Mouse (Mus musculus) midbrain, embryonic 12.5 days (tissue): ENCODE data around the gene Gm5617. TPM values are rescaled to one million over a fixed set of nuclear protein-coding genes. Genes with fewer than 3 reads are reported as not detected.
"Not testable (repeated sequence)": the region's sequence is repeated elsewhere in the genome, so short reads cannot be mapped to it uniquely, and the experiment has no call there.

Experiments used
- ATAC-seq: fragments of 200-750 bp; cut with Nextera tagmentation; 2 replicates; pipeline ENCODE4 v1.8.0; 2017; ENCODE audit warnings: low read depth, moderate TSS enrichment, moderate library complexity; ENCODE audit not compliant: low FRiP score
- H3K27ac ChIP-seq: fragments of 300-500 bp; sonication (generic); replicated peaks from 2 replicates; pipeline ENCODE4 v1.5.1; 2016; ENCODE audit warnings: mild to moderate bottlenecking
- H3K27me3 ChIP-seq: fragments of 300-500 bp; sonication (generic); 2 replicates; pipeline ENCODE4 v1.6.1; 2016; ENCODE audit warnings: mild to moderate bottlenecking
- H3K36me3 ChIP-seq: fragments of 300-500 bp; sonication (generic); 2 replicates; pipeline ENCODE4 v1.6.1; 2016
- H3K4me1 ChIP-seq: fragments of 300-500 bp; sonication (generic); 2 replicates; pipeline ENCODE4 v1.6.1; 2016
- H3K4me2 ChIP-seq: fragments of 300-500 bp; sonication (generic); replicated peaks from 2 replicates; pipeline ENCODE4 v1.6.1; 2016; ENCODE audit warnings: mild to moderate bottlenecking, moderate library complexity
- H3K4me3 ChIP-seq: fragments of 300-500 bp; sonication (generic); 2 replicates; pipeline ENCODE4 v1.5.1; 2016; ENCODE audit warnings: mild to moderate bottlenecking
- H3K9ac ChIP-seq: fragments of 300-500 bp; sonication (generic); replicated peaks from 2 replicates; pipeline ENCODE4 v1.6.1; 2016; ENCODE audit warnings: mild to moderate bottlenecking, moderate library complexity
- H3K9me3 ChIP-seq: fragments of 300-500 bp; sonication (generic); 2 replicates; pipeline ENCODE4 v1.6.1; 2016; ENCODE audit warnings: mild to moderate bottlenecking
- WGBS: fragments of 180-500 bp; shearing (Covaris S2); methylation state at CpG from one replicate; pipeline ENCODE4 v1.1.7; 2016; 5-methylcytosine and 5-hydroxymethylcytosine counted together
- polyA plus RNA-seq: library from polyadenylated mRNA; unstranded; fragments of >200 nt; fragmentation: Nextera tagmentation; extraction: Ambion mirVana; gene quantifications from 2 replicates; pipeline ENCODE4 v1.2.1, GENCODE M21; 2016

Gm5617 gene
- polyA plus RNA-seq: 40.6 and 41.7 TPM in 2 replicates

DNA sequence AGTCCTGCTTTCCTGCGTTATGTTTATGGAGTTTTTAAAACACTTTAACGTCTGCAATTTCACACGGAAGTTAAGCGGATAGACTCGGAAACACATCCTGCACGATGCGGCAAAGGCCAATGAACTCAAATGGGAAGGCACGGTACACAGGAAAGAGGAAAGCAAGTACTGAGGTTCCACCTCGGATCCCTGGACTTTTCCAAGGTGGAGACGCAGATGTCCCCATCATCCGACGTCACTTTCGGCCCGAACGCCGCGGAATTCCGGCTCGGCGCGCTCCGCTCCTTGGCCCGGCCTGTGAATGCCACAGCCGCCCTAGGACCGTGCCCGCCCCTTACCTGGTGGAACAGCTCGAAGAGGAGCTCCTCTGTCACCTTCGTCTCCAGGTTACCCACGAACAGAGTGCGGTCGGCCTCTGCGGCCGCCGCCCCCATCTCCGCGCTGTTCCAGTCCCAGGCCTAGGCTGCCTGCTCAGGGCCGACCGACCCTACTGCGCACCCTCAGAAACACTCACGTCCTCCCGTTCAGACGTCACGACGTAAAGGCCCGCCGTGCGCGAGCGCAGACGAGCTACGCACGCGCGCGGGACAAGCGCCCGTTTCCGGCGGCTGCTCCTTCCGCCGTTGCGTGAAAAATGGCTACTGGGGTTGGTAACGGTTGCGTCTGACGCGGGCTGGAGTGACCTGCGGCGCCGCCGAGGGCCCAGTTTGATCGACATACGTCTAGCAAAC, at the start of gene Gm5617, which contains the start of gene Rbm7:
Gm5617 (plus strand) TSS at position 626 of the 731 bp plus-strand sequence.
Rbm7 (minus strand) TSS at position 483 of the 731 bp plus-strand sequence.
- peak within 1 kb of the TSS; percentile 85 for H3K4me2 ChIP-seq
- WGBS: 1% methylated on average over 72 of the region's 72 CpGs
- no peaks in the 10 kb centered on the region for H3K9me3 ChIP-seq
- H3K36me3 ChIP-seq: peaks cover 31% of the 10 kb centered on the region
- peaks cover 16% of the 10 kb centered on the region for H3K4me1 ChIP-seq
- ATAC-seq: peak; percentile 100
- H3K4me3 ChIP-seq: peak within 1 kb of the TSS; percentile 79
- H3K27me3 ChIP-seq: no peaks in the 10 kb centered on the region
- peak within 1 kb of the TSS; percentile 90 for H3K27ac ChIP-seq
- peak within 1 kb of the TSS; percentile 77 for H3K9ac ChIP-seq

DNA sequence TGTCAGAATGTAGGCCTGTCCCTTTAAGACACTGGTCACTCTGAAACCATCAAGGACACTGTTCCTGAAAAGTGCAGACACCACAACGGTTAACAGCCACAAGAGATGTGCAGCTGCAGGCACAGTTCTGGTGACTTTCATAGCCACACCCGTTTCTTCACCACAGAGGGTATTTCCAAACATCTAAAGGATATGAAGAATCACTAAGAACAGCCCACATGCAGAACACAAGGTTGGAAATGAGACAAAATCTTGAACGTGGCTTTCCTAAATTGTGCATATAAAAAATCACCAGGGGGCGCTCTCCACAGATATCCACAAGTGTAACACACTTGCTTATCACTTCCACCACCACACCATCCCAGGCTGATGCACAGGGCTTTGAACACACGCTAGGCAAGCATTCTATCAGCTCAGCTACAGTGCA, 47.4 kb upstream of the Gm5617 start:
- H3K27me3 ChIP-seq: no peaks in the 10 kb centered on the region
- no peaks in the 10 kb centered on the region for H3K4me1 ChIP-seq
- WGBS: 41% methylated on average over 5 of the region's 5 CpGs
- H3K9me3 ChIP-seq: no peaks in the 10 kb centered on the region
- no peak for ATAC-seq
- no peaks in the 10 kb centered on the region for H3K36me3 ChIP-seq
- H3K4me3 ChIP-seq: no peak overlapping the region
- H3K9ac ChIP-seq: no peak overlapping the region
- no peak overlapping the region for H3K27ac ChIP-seq
- H3K4me2 ChIP-seq: no peak overlapping the region

DNA sequence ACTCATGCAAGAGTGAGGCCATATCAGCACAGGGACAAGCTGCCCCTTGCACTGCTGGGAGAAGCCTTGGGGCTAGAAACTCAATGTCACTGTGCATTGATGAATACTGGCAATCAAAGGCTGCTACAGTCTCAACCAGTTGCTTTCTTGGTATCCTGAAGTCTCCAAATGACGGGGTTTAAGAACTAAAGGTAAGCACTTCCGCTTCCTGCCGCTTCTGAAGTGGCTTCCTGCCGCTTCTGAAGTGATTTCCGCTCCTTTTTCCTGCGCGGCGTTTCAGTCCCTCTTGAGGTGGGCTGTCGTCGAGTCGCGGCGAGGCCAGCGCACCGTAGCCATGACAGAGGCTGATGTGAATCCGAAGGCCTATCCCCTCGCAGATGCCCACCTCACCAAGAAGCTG, 45.2 kb upstream of the Gm5617 start:
- 93% methylated on average over 17 of the region's 17 CpGs for WGBS
- no peak overlapping the region for H3K4me3 ChIP-seq
- no peak overlapping the region for H3K4me2 ChIP-seq
- no peak overlapping the region for H3K9ac ChIP-seq
- H3K9me3 ChIP-seq: no peaks in the 10 kb centered on the region
- no peaks in the 10 kb centered on the region for H3K4me1 ChIP-seq
- H3K27ac ChIP-seq: no peak overlapping the region
- no peaks in the 10 kb centered on the region for H3K27me3 ChIP-seq
- no peaks in the 10 kb centered on the region for H3K36me3 ChIP-seq
- ATAC-seq: no peak

DNA sequence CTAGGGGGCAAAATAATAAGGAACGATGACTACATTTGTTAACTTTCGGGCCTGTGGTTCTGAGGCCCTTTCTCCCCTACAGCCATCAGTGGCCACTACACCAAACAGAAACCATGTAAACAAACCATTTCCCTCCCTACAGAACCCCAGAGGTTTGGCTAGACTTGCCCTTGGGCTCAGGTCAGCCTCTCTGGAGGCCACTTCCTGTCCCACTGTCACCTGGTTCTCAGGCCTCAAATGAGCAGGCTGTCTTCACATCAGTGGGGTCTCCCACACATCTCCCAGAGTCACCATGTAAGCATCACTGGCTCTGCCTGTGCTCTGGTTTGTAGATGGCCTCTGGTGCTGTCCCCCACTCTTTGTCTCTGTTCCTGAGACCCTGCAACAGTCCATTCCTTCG, 39.3 kb upstream of the Gm5617 start:
- WGBS: 88% methylated on average over 3 of the region's 3 CpGs
- no peaks in the 10 kb centered on the region for H3K9me3 ChIP-seq

DNA sequence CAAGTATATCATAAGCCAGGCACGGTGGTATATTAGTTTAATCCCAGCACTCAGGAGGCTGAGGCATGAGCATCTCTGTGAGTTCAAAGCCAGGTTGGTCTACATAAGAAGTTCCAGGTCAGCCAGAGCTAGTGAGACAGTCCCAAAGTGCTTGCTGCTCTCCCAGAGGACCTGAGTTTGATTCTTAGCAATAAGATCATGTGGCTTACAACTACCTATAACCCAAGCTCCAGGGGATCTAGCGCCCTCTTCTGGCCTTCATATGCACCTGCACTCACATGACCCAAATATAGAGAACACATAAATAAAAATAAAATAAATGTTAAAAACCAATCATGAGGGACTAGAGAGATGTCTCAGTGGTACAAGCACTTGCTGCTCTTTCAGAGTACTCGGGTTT, 36.4 kb upstream of the Gm5617 start:
- Histone ChIP-seq H3K27ac (no peak overlapping the region), H3K4me1 (no peaks in the 10 kb centered on the region), H3K9me3 (no peaks in the 10 kb centered on the region), H3K9ac (no peak overlapping the region), H3K36me3 (no peaks in the 10 kb centered on the region), H3K4me3 (no peak overlapping the region), H3K4me2 (no peak overlapping the region), H3K27me3 (no peaks in the 10 kb centered on the region)
- ATAC-seq: no peak
- WGBS: 74% methylated on average over 3 of the region's 3 CpGs

More for the DNA sequence above, 39.3 kb upstream of the Gm5617 start:
- no peaks in the 10 kb centered on the region for H3K27me3 ChIP-seq
- H3K4me2 ChIP-seq: no peak overlapping the region
- ATAC-seq: no peak
- no peak overlapping the region for H3K27ac ChIP-seq
- no peaks in the 10 kb centered on the region for H3K36me3 ChIP-seq
- no peak overlapping the region for H3K4me3 ChIP-seq
- H3K4me1 ChIP-seq: no peaks in the 10 kb centered on the region
- no peak overlapping the region for H3K9ac ChIP-seq

DNA sequence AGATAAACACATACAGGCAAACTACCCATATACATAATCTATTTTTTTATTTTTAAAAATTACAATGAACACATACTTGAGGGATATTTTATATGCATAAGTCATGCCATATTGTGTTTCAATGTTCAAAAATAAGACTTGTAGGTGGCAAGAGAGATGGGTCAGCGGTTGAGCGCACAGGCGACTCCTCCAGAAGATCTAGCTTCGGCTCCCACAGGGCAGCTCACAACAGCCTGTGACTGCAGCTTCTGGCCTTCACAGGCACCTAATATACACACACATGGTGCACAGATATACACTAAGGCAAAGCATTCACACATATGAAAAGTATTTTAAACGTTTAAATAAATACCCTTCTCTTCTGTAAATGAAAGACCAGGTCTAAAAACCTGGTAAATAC, 35.9 kb upstream of the Gm5617 start:
- no peaks in the 10 kb centered on the region for H3K27me3 ChIP-seq
- no peaks in the 10 kb centered on the region for H3K4me1 ChIP-seq
- no peak overlapping the region for H3K4me3 ChIP-seq
- H3K4me2 ChIP-seq: no peak overlapping the region
- no peak overlapping the region for H3K9ac ChIP-seq
- no peaks in the 10 kb centered on the region for H3K36me3 ChIP-seq
- ATAC-seq: no peak
- no peaks in the 10 kb centered on the region for H3K9me3 ChIP-seq
- no peak overlapping the region for H3K27ac ChIP-seq
- 93% methylated on average over 5 of the region's 5 CpGs for WGBS

DNA sequence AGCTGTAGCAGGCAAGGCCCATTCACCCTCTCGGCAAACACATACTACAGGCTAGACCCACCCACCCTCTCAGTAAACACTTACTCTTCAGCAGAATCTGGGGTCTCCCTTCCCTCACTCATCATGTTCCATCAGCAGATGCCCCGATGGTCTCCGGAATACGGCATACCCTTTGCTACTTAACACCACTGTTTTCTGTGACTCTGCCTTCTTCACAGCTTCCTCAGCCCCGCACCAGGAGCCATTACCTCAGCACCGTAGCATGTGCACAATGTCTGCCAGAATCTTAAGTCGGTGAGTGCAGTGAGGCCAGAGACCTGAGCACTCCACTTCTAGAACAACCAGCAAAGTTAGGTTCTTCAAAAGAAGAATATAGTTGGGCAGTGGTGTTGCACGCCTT, 34.5 kb upstream of the Gm5617 start:
- WGBS: 96% methylated on average over 8 of the region's 8 CpGs
- no peak overlapping the region for H3K9ac ChIP-seq
- no peaks in the 10 kb centered on the region for H3K27me3 ChIP-seq
- no peaks in the 10 kb centered on the region for H3K4me1 ChIP-seq
- no peaks in the 10 kb centered on the region for H3K36me3 ChIP-seq
- peaks cover 2% of the 10 kb centered on the region; the same call in 1 of the 2 replicates for H3K9me3 ChIP-seq
- no peak overlapping the region for H3K4me3 ChIP-seq
- ATAC-seq: no peak
- H3K4me2 ChIP-seq: no peak overlapping the region
- no peak overlapping the region for H3K27ac ChIP-seq

DNA sequence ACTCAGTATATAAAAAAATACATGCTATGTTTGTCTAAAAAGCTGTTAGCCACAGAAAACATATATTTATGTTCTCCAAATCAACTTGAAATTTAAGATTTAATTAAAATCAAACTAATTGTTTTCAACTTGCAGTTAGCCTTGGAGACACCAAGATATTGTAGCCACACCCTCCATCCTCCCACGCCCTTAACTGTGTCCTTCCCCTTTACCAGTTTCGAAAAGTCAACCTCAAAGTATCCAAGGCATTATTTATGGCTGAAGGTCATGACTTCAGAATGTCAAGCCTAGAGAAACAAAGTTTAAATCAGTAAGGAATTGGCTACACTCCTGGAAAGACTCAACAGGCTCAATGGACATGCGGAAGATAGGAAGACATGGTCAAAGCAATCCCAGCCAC, 33.7 kb upstream of the Gm5617 start:
- ATAC-seq: no peak
- Histone ChIP-seq H3K4me3 (no peak overlapping the region), H3K4me2 (no peak overlapping the region), H3K9ac (no peak overlapping the region), H3K27ac (no peak overlapping the region), H3K4me1 (no peaks in the 10 kb centered on the region), H3K9me3 (peaks cover 3% of the 10 kb centered on the region; the same call in 1 of the 2 replicates), H3K27me3 (no peaks in the 10 kb centered on the region), H3K36me3 (no peaks in the 10 kb centered on the region)
- WGBS: 95% methylated on average over 3 of the region's 3 CpGs

DNA sequence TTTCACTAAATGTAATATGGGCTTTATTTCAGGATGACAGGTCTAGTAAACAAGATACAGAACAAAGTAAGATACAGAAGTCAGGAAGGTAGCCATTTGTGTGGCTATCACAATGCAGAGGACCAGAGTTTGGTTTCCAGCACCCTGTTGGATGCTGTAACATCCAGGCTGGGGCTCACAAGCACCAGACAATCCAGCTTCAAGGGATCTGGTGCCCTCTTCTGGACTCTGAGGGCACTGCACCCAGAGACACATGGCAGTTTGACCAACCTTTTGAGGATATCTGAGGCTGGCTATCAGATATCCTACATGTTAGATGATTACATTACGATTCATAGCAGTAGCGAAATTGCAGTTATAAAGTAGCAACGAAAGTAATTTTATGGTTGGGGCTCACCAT, 29.6 kb upstream of the Gm5617 start:
- Histone ChIP-seq H3K36me3 (no peaks in the 10 kb centered on the region; the same call in 1 of the 2 replicates), H3K4me2 (no peak overlapping the region), H3K4me3 (no peak overlapping the region), H3K4me1 (no peaks in the 10 kb centered on the region), H3K27me3 (no peaks in the 10 kb centered on the region), H3K27ac (no peak overlapping the region), H3K9me3 (peaks cover 3% of the 10 kb centered on the region; the same call in 1 of the 2 replicates), H3K9ac (no peak overlapping the region)
- 96% methylated on average over 3 of the region's 3 CpGs for WGBS
- ATAC-seq: no peak

DNA sequence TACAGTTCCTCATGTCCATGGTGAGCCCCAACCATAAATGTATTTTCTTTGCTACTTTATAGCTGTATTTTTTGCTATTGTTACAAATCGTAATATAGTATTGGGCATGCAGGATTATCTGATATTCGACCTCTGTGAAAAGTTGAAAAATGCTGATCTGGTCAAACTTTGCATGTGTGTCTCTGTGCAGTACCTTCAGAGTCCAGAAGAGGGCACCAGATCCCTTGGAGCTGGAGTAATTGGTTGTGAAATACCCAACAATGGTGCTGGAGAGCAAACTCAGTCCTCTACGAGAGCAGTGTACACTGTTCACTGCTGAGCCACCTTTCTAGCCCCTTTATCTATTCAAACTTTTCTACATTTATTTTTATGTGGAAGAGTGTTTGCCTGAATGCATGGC, 28.4 kb upstream of the Gm5617 start:
- Histone ChIP-seq H3K9me3 (peaks cover 3% of the 10 kb centered on the region; the same call in 1 of the 2 replicates), H3K36me3 (no peaks in the 10 kb centered on the region; the same call in 1 of the 2 replicates), H3K9ac (no peak overlapping the region), H3K4me3 (no peak overlapping the region), H3K4me2 (no peak overlapping the region), H3K27me3 (no peaks in the 10 kb centered on the region), H3K27ac (no peak overlapping the region), H3K4me1 (no peaks in the 10 kb centered on the region)
- WGBS: 62% methylated on average over 3 of the region's 3 CpGs
- no peak for ATAC-seq

DNA sequence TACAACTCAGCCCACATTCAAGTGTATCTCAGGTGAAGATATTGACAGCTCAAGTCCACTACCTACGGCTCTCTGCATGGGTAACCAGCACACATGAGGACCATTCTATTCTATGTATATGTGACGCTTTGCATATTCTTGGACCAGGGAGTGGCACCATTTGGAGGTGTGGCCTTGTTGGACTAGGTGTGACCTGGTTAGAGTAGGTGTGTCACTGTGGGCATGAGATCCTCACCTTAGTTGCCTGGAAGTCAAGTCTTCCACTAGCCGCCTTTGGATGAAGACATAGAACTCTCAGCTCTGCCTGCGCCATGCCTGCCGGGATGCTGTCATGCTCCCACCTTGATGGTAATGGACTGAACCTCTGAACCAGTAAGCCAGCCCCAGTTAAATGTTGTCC, 27.8 kb upstream of the Gm5617 start:
- not testable (repeated sequence) for H3K27ac ChIP-seq, H3K9me3 ChIP-seq, H3K4me2 ChIP-seq, H3K36me3 ChIP-seq, H3K4me3 ChIP-seq, H3K9ac ChIP-seq, ATAC-seq, H3K4me1 ChIP-seq, H3K27me3 ChIP-seq
- 98% methylated on average over 5 of the region's 5 CpGs for WGBS

DNA sequence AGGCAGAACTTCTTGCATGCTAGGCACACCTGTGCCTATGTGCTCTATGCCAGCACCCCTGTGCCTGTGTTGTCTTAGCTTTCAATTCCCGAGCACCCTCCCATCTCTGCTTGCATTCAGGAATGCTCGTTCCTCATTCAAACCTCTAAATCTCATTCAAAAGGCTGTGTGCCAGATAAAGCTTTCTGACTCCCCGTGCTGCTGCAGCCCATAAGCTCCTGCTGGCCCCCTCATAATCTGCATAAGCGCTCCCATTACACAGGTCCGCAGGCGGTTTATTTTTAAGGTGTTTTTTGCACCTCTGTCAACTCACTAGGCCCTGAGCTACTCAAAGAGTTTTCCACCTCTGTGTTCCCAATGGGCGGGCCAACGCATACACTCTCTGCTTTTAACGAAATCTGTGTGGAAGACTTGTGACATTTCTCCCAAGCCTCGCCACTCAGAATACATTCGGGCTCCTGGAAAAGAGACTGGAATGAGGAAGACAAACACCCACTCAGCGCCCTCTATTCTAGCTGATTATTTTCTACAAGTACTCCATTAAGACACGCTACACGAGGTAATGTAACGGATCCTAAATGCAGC, 22.7 kb upstream of the Gm5617 start:
- peaks cover 11% of the 10 kb centered on the region for H3K36me3 ChIP-seq
- H3K9ac ChIP-seq: no peak overlapping the region
- no peak for ATAC-seq
- H3K4me3 ChIP-seq: no peak overlapping the region
- 78% methylated on average over 15 of the region's 15 CpGs for WGBS
- H3K27me3 ChIP-seq: no peaks in the 10 kb centered on the region
- H3K9me3 ChIP-seq: no peaks in the 10 kb centered on the region
- no peaks in the 10 kb centered on the region for H3K4me1 ChIP-seq
- no peak overlapping the region for H3K27ac ChIP-seq
- no peak overlapping the region for H3K4me2 ChIP-seq
